24 mouse cellular contexts compared by ENCODE assay signal in the genomic region with DNA sequence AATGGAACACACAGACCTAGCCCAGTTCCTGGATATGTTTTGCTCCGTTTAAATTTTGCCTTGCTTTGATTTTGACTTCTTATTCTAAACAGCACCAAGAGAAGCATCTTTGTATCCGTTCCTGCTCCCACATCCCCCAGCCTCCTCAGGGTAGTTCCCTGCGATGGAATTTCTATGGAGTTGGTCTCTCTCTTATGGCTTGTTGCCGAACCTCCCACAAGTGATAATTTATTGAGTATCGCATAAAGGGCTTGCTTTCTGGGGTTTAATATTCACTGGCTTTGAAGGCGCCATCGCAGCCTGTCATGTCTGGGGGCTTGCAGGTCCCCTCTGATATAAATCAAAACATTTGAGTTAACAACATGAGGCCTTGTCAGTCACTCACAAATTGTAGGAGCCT. TPM values are rescaled to one million over a fixed set of nuclear protein-coding genes. Genes with fewer than 3 reads are reported as not detected.
A peak's percentile ranks its signal among the peaks of the same experiment; 100 is the strongest.
DNase-seq lines count a peak whose midpoint lies in the region; ATAC-seq and TF ChIP-seq lines count a peak whose summit lies in the region.
"Had no signal": no experiment of that assay in that cellular context is flagged by ENCODE, and none has a peak within 500 bp of the region (broad histone marks: within the 10 kb centered on the region; RNA-seq: fewer than 3 reads in every experiment).

No protein-coding gene starts in this region.

- no peaks in the 10 kb centered on the region for H3K9me3 ChIP-seq in intestine, embryonic 15.5 days
- H3K9me3 ChIP-seq in intestine, postnatal 0 days (ENCODE audit: control insufficient read depth), result no peaks in the 10 kb centered on the region
- H3K9me3 ChIP-seq in kidney, postnatal 0 days (replicated peaks; ENCODE audit: low read length), result no peaks in the 10 kb centered on the region
- no peaks in the 10 kb centered on the region for H3K9me3 ChIP-seq in midbrain, embryonic 11.5 days (ENCODE audit: control insufficient read depth, low read length)
- H3K9me3 ChIP-seq in midbrain, embryonic 15.5 days, result no peaks in the 10 kb centered on the region
- H3K9me3 ChIP-seq: embryonic facial prominence, embryonic 10.5 days; embryonic facial prominence, embryonic 12.5 days; forebrain, embryonic 13.5 days had no signal

- no peaks in the 10 kb centered on the region for H3K27me3 ChIP-seq in intestine, embryonic 15.5 days (replicated peaks)
- H3K27me3 ChIP-seq in intestine, postnatal 0 days (replicated peaks; ENCODE audit: control insufficient read depth, insufficient read depth, low read length), result no peaks in the 10 kb centered on the region
- H3K27me3 ChIP-seq in kidney, postnatal 0 days (ENCODE audit: insufficient read depth, low read length), result no peaks in the 10 kb centered on the region
- no peaks in the 10 kb centered on the region for H3K27me3 ChIP-seq in midbrain, embryonic 11.5 days (ENCODE audit: control insufficient read depth, insufficient read depth, low read length)
- no peaks in the 10 kb centered on the region for H3K27me3 ChIP-seq in midbrain, embryonic 15.5 days (replicated peaks)
- H3K27me3 ChIP-seq: CH12.LX; embryonic facial prominence, embryonic 12.5 days; forebrain, embryonic 13.5 days; Patski had no signal

- H3K4me2 ChIP-seq in intestine, embryonic 15.5 days (replicated peaks), result no peak overlapping the region
- H3K4me2 ChIP-seq in intestine, postnatal 0 days (replicated peaks; ENCODE audit: low read depth), result no peak overlapping the region
- H3K4me2 ChIP-seq in kidney, postnatal 0 days (ENCODE audit: low read length), result no peak overlapping the region
- no peak overlapping the region for H3K4me2 ChIP-seq in midbrain, embryonic 11.5 days
- no peak overlapping the region for H3K4me2 ChIP-seq in midbrain, embryonic 15.5 days
- H3K4me2 ChIP-seq: embryonic facial prominence, embryonic 12.5 days; forebrain, embryonic 13.5 days had no signal

- H3K4me1 ChIP-seq in intestine, embryonic 15.5 days (replicated peaks), result peaks cover 4% of the 10 kb centered on the region; the same call in 1 of the 2 replicates
- no peaks in the 10 kb centered on the region for H3K4me1 ChIP-seq in intestine, postnatal 0 days (replicated peaks; ENCODE audit: control insufficient read depth, insufficient read depth, low read length)
- peaks cover 9% of the 10 kb centered on the region for H3K4me1 ChIP-seq in kidney, postnatal 0 days (replicated peaks; ENCODE audit: insufficient read depth, low read length)
- no peaks in the 10 kb centered on the region for H3K4me1 ChIP-seq in midbrain, embryonic 11.5 days (ENCODE audit: control insufficient read depth, insufficient read depth, low read length)
- peaks cover 6% of the 10 kb centered on the region; the same call in 1 of the 2 replicates for H3K4me1 ChIP-seq in midbrain, embryonic 15.5 days

- DNase-seq in gastrocnemius, adult 2 months, result no peak
- DNase-seq in gastrocnemius, postnatal 14 days, result no peak
- DNase-seq in kidney, postnatal 0 days (ENCODE audit: low spot score), result peak; percentile 62
- no peak for DNase-seq in kidney, adult 11 months
- peak; percentile 45 for DNase-seq in midbrain, embryonic 11.5 days (ENCODE audit: low spot score, missing footprints)
- DNase-seq: adrenal gland, adult 8-10 months; adrenal gland, postnatal 14 days; adrenal gland, postnatal 36 days; B cell, adult 2 months; cerebellum, adult 11-12 months; cerebellum, adult 2 months; cerebellum, adult 9-10 months; cerebellum, postnatal 25 days had no signal

- WGBS in intestine, embryonic 15.5 days, result 65% methylated on average over 7 of the region's 7 CpGs
- WGBS in intestine, postnatal 0 days, result 76% methylated on average over 7 of the region's 7 CpGs
- 36% methylated on average over 7 of the region's 7 CpGs for WGBS in kidney, postnatal 0 days
- WGBS in midbrain, embryonic 11.5 days, result 91% methylated on average over 7 of the region's 7 CpGs
- 73% methylated on average over 7 of the region's 7 CpGs for WGBS in midbrain, embryonic 15.5 days

- H3K4me3 ChIP-seq in gastrocnemius, adult 2 months, result no peak overlapping the region
- H3K4me3 ChIP-seq in intestine, embryonic 15.5 days (replicated peaks), result no peak overlapping the region
- H3K4me3 ChIP-seq in intestine, postnatal 0 days (ENCODE audit: low read depth, low read length), result no peak overlapping the region
- H3K4me3 ChIP-seq in kidney, postnatal 0 days (replicated peaks; ENCODE audit: low read depth, low read length), result no peak overlapping the region
- H3K4me3 ChIP-seq in midbrain, embryonic 11.5 days (ENCODE audit: low read depth, low read length), result no peak overlapping the region
- H3K4me3 ChIP-seq in midbrain, embryonic 15.5 days, result no peak overlapping the region
- H3K4me3 ChIP-seq: embryonic facial prominence, embryonic 10.5 days; embryonic facial prominence, embryonic 12.5 days; forebrain, embryonic 13.5 days had no signal

- peak overlapping the region; percentile 66 for H3K27ac ChIP-seq in gastrocnemius, adult 2 months
- H3K27ac ChIP-seq in intestine, embryonic 15.5 days, result 0 out of 2 replicates have a peak overlapping the region, but pooled peaks have one; percentile 11
- H3K27ac ChIP-seq in intestine, postnatal 0 days (ENCODE audit: low read depth, low read length), result no peak overlapping the region
- H3K27ac ChIP-seq in kidney, postnatal 0 days, result no peak overlapping the region
- H3K27ac ChIP-seq in midbrain, embryonic 11.5 days (ENCODE audit: low read depth, low read length), result no peak overlapping the region
- no peak overlapping the region for H3K27ac ChIP-seq in midbrain, embryonic 15.5 days
- H3K27ac ChIP-seq: embryonic facial prominence, embryonic 10.5 days; embryonic facial prominence, embryonic 12.5 days; forebrain, embryonic 13.5 days had no signal

- H3K36me3 ChIP-seq in intestine, embryonic 15.5 days, result no peaks in the 10 kb centered on the region
- H3K36me3 ChIP-seq in intestine, postnatal 0 days (ENCODE audit: control insufficient read depth, insufficient read depth), result no peaks in the 10 kb centered on the region
- no peaks in the 10 kb centered on the region for H3K36me3 ChIP-seq in kidney, postnatal 0 days (ENCODE audit: insufficient read depth, low read length)
- no peaks in the 10 kb centered on the region for H3K36me3 ChIP-seq in midbrain, embryonic 11.5 days (ENCODE audit: control insufficient read depth, insufficient read depth, low read length)
- no peaks in the 10 kb centered on the region for H3K36me3 ChIP-seq in midbrain, embryonic 15.5 days (replicated peaks)
- H3K36me3 ChIP-seq: embryonic facial prominence, embryonic 10.5 days; embryonic facial prominence, embryonic 12.5 days; G1E had no signal

- no peak for ATAC-seq in intestine, embryonic 15.5 days
- ATAC-seq in intestine, postnatal 0 days, result no peak
- no peak for ATAC-seq in kidney, postnatal 0 days (replicated peaks; ENCODE audit: low FRiP score, low read depth)
- ATAC-seq in midbrain, embryonic 11.5 days (ENCODE audit: low FRiP score), result no peak
- ATAC-seq in midbrain, embryonic 15.5 days (replicated peaks), result no peak
- ATAC-seq: activated CD4-positive, CD25-positive, alpha-beta regulatory T cell, adult 4 months; CD4-positive, CD25-positive, alpha-beta regulatory T cell, adult 4 months; forebrain, embryonic 13.5 days; Patski had no signal

- TF ChIP-seq CTCF in gastrocnemius, adult 2 months (IDR thresholded peaks at IDR 0.05), result no peak
- no peak for TF ChIP-seq CTCF in intestine, postnatal 0 days (IDR thresholded peaks at IDR 0.05; ENCODE audit: low read depth)
- no peak for TF ChIP-seq CTCF in kidney, postnatal 0 days (IDR thresholded peaks at IDR 0.05; ENCODE audit: low read depth)

- intact Hi-C loops in gastrocnemius, adult 2 months (cut with DNase I), result no loop called here
- intact Hi-C loops in gastrocnemius, postnatal 14 days (cut with DNase I; ENCODE audit: low total_unique reads), result no loop called here

- H3K9ac ChIP-seq in intestine, embryonic 15.5 days, result no peak overlapping the region
- no peak overlapping the region for H3K9ac ChIP-seq in intestine, postnatal 0 days (ENCODE audit: low read depth, low read length)
- no peak overlapping the region for H3K9ac ChIP-seq in kidney, postnatal 0 days (ENCODE audit: low read depth, low read length)
- H3K9ac ChIP-seq in midbrain, embryonic 11.5 days (ENCODE audit: low read length), result no peak overlapping the region
- no peak overlapping the region for H3K9ac ChIP-seq in midbrain, embryonic 15.5 days
- H3K9ac ChIP-seq: embryonic facial prominence, embryonic 12.5 days; forebrain, embryonic 13.5 days had no signal

RNA-seq across cellular contexts. Expression of gene Tshz2, which starts 52.9 kb away (rescaled TPM):
- 10 to 100 TPM; 10.3 to 14.8 TPM for total RNA-seq in gastrocnemius, adult 2 months (2021)
- total RNA-seq in gastrocnemius, postnatal 14 days (2021), result 10 to 100 TPM; 17.8 to 18.3 TPM
- 15.8 and 17.2 TPM in 2 replicates for polyA plus RNA-seq in intestine, embryonic 15.5 days (2015; fragmentation: Nextera tagmentation; extraction: Ambion mirVana)
- polyA plus RNA-seq in intestine, postnatal 0 days (2015; fragmentation: Nextera tagmentation; extraction: Ambion mirVana), result 6.3 and 6.6 TPM in 2 replicates
- 9.8 and 10.7 TPM in 2 replicates for polyA plus RNA-seq in kidney, postnatal 0 days (2015; fragmentation: Nextera tagmentation; extraction: Ambion mirVana)
- 1.3 and 1.9 TPM in 2 replicates for polyA plus RNA-seq in midbrain, embryonic 11.5 days (2014; fragmentation: Nextera tagmentation; extraction: Ambion mirVana)
- polyA plus RNA-seq in midbrain, embryonic 15.5 days (2015; fragmentation: Nextera tagmentation; extraction: Ambion mirVana), result 18.1 and 22.7 TPM in 2 replicates
- total RNA-seq: CH12.LX had no signal
- polyA plus RNA-seq: G1E had no signal

Comparison
In these comparisons a context has a peak if more than half of its experiments do, and no peak if none do; other contexts are left out.
1. DNase-seq: peak in kidney, postnatal 0 days (single experiment) and midbrain, embryonic 11.5 days (single experiment); none in gastrocnemius, adult 2 months (single experiment), gastrocnemius, postnatal 14 days (single experiment) and kidney, adult 11 months (single experiment).
2. H3K27ac ChIP-seq: peak in gastrocnemius, adult 2 months (single experiment) and intestine, embryonic 15.5 days (single experiment); none in intestine, postnatal 0 days (single experiment), kidney, postnatal 0 days (single experiment), midbrain, embryonic 11.5 days (single experiment) and midbrain, embryonic 15.5 days (single experiment).